Mouse (Mus musculus) thymus, postnatal 0 days (tissue): Measurements from ENCODE around the gene Thap4. TPM values are rescaled to one million over a fixed set of nuclear protein-coding genes. Genes with fewer than 3 reads are reported as not detected.
A peak's percentile ranks its signal among the peaks of the same experiment; 100 is the strongest.
"Not testable (repeated sequence)": the region's sequence is repeated elsewhere in the genome, so short reads cannot be mapped to it uniquely, and the experiment has no call there.

ENCODE experiments used
- DNase-seq: peaks from one replicate; pipeline ENCODE4 v3.0.0-alpha.2; 2015; ENCODE audit warnings: low spot score
- polyA plus RNA-seq: library from polyadenylated mRNA; unstranded; fragments of >200 nt; fragmentation: Nextera tagmentation; extraction: Ambion mirVana; gene quantifications from 2 replicates; pipeline ENCODE4 v1.2.1, GENCODE M21; 2015

The Thap4 gene
- polyA plus RNA-seq, result 30.6 and 31.6 TPM in 2 replicates

GRCm38 (mm10) chr1:93754573-93755290, at the start of gene Thap4:
TSS of gene Thap4 (minus strand) at chr1:93754864.
- DNase-seq, result peak; percentile 89

- DNase-seq, result peak; percentile 98
These were observed 49.2 kb upstream of the Thap4 start, which contains the start of gene Ing5 for GRCm38 (mm10) chr1:93803556-93804507. TSS of gene Ing5 (plus strand) at chr1:93803965.

GRCm38 (mm10) chr1:93802771-93803170, 48.1 kb upstream of the Thap4 start:
- DNase-seq, result no peak

- peak; percentile 96 for DNase-seq
These were observed 47.1 kb upstream of the Thap4 start, which contains the start of gene Dtymk for GRCm38 (mm10) chr1:93801741-93802238. TSS of gene Dtymk (minus strand) at chr1:93801934.

GRCm38 (mm10) chr1:93800670-93801503, 46.2 kb upstream of the Thap4 start:
- DNase-seq, result no peak

- no peak for DNase-seq
These were observed 41.2 kb upstream of the Thap4 start for GRCm38 (mm10) chr1:93795886-93796285.

GRCm38 (mm10) chr1:93794526-93794925, 39.9 kb upstream of the Thap4 start:
- DNase-seq, result no peak

GRCm38 (mm10) chr1:93786912-93787311, 32.2 kb upstream of the Thap4 start:
- DNase-seq, result no peak

GRCm38 (mm10) chr1:93776686-93777085, 22.0 kb upstream of the Thap4 start:
- no peak for DNase-seq

- DNase-seq, result no peak
These were observed 15.2 kb upstream of the Thap4 start for GRCm38 (mm10) chr1:93769901-93770300.

- DNase-seq, result no peak
These were observed 12.9 kb upstream of the Thap4 start for GRCm38 (mm10) chr1:93767600-93767999.

GRCm38 (mm10) chr1:93764871-93765591, 10.4 kb upstream of the Thap4 start:
- DNase-seq, result no peak

- DNase-seq, result not testable (repeated sequence)
These were observed 8.9 kb upstream of the Thap4 start for GRCm38 (mm10) chr1:93763531-93763930.

- DNase-seq, result no peak
These were observed 5.4 kb upstream of the Thap4 start for GRCm38 (mm10) chr1:93760076-93760475.

- DNase-seq, result no peak
These were observed 1.5 kb upstream of the Thap4 start for GRCm38 (mm10) chr1:93756154-93756553.

GRCm38 (mm10) chr1:93755618-93756017, 954 bp upstream of the Thap4 start:
- no peak for DNase-seq

GRCm38 (mm10) chr1:93755291-93755610, 587 bp upstream of the Thap4 start:
- peak; percentile 22 for DNase-seq

GRCm38 (mm10) chr1:93753911-93754572, 622 bp downstream of the Thap4 start:
- peak; percentile 27 for DNase-seq

- DNase-seq, result no peak
These were observed 3.4 kb downstream of the Thap4 start, which contains the start of gene Atg4b for GRCm38 (mm10) chr1:93751290-93751689. TSS of gene Atg4b (plus strand) at chr1:93751500.

- no peak for DNase-seq
These were observed 6.1 kb downstream of the Thap4 start for GRCm38 (mm10) chr1:93748539-93748938.
